Mouse (Mus musculus) intestine, embryonic 16.5 days (tissue): Measurements from ENCODE around the gene Olfr1160. TPM values are rescaled to one million over a fixed set of nuclear protein-coding genes. Genes with fewer than 3 reads are reported as not detected.

ENCODE experiments used
- polyA plus RNA-seq: library from polyadenylated mRNA; unstranded; fragments of >200 nt; fragmentation: Nextera tagmentation; extraction: Ambion mirVana; gene quantifications from 2 replicates; pipeline ENCODE4 v1.2.1, GENCODE M21; 2015

Olfr1160 gene
- polyA plus RNA-seq, 1 experiment from 2014 or later = not detected

Other genes with a start within 250 kb of the Olfr1160 start
- gene Olfr152, start 228.8 kb downstream of the Olfr1160 start, polyA plus RNA-seq = not detected in 2 replicates
- not detected in 2 replicates for gene Olfr1143, start 207.7 kb downstream of the Olfr1160 start, polyA plus RNA-seq
- gene Olfr1145, start 198.4 kb downstream of the Olfr1160 start, polyA plus RNA-seq = not detected in 2 replicates
- gene Olfr1148, start 177.7 kb downstream of the Olfr1160 start, polyA plus RNA-seq = not detected in 2 replicates
- gene Olfr1150-ps1, start 164.3 kb downstream of the Olfr1160 start, polyA plus RNA-seq = not detected in 2 replicates
- gene Olfr1151, start 152.4 kb downstream of the Olfr1160 start, polyA plus RNA-seq = not detected in 2 replicates
- gene Olfr1152, start 141.8 kb downstream of the Olfr1160 start, polyA plus RNA-seq = not detected in 2 replicates
- not detected in 2 replicates for gene Olfr1153, start 113.3 kb downstream of the Olfr1160 start, polyA plus RNA-seq
- gene Olfr1154, start 103.1 kb downstream of the Olfr1160 start, polyA plus RNA-seq = not detected in 2 replicates
- gene Olfr1155, start 63.1 kb downstream of the Olfr1160 start, polyA plus RNA-seq = not detected in 2 replicates
- gene Olfr1156, start 55.2 kb downstream of the Olfr1160 start, polyA plus RNA-seq = not detected in 2 replicates
- not detected in 2 replicates for gene Olfr1157, start 40.0 kb downstream of the Olfr1160 start, polyA plus RNA-seq
- not detected in 2 replicates for gene Olfr74, start 33.6 kb downstream of the Olfr1160 start, polyA plus RNA-seq
- gene Olfr1158, start 18.2 kb downstream of the Olfr1160 start, polyA plus RNA-seq = not detected in 2 replicates
- gene Olfr1161, start 14.5 kb upstream of the Olfr1160 start, polyA plus RNA-seq = not detected in 2 replicates
- gene Olfr73, start 29.4 kb upstream of the Olfr1160 start, polyA plus RNA-seq = 0.07 TPM in 1 of 2 replicates, not detected in the other
- not detected in 2 replicates for gene Olfr1162, start 42.9 kb upstream of the Olfr1160 start, polyA plus RNA-seq
- not detected in 2 replicates for gene Olfr1163, start 63.6 kb upstream of the Olfr1160 start, polyA plus RNA-seq
- not detected in 2 replicates for gene Olfr1164, start 85.7 kb upstream of the Olfr1160 start, polyA plus RNA-seq
- not detected in 2 replicates for gene Olfr1166, start 120.0 kb upstream of the Olfr1160 start, polyA plus RNA-seq
- not detected in 2 replicates for gene Olfr1167, start 146.9 kb upstream of the Olfr1160 start, polyA plus RNA-seq
- not detected in 2 replicates for gene Olfr1168, start 173.6 kb upstream of the Olfr1160 start, polyA plus RNA-seq
- not detected in 2 replicates for gene Olfr1170, start 220.1 kb upstream of the Olfr1160 start, polyA plus RNA-seq